Mouse (Mus musculus): Measurements from ENCODE around the gene Abcd1.
"Not testable (repeated sequence)": the region's sequence is repeated elsewhere in the genome, so short reads cannot be mapped to it uniquely, and the experiment has no call there.

The Abcd1 gene

GRCm38 (mm10) chrX:73739841-73740240 lies 23.4 kb downstream of the Abcd1 start:
- DNase-seq (ENCODE audit: low spot score) = not testable (repeated sequence)

GRCm38 (mm10) chrX:73744774-73745481 lies 28.5 kb downstream of the Abcd1 start:
- no peak for DNase-seq (ENCODE audit: low spot score)

- DNase-seq (ENCODE audit: low spot score) = no peak
Measured at GRCm38 (mm10) chrX:73748977-73749376, 32.6 kb downstream of the Abcd1 start.

GRCm38 (mm10) chrX:73756334-73757140 lies 40.1 kb downstream of the Abcd1 start, which contains the start of gene Plxnb3:
Gene Plxnb3, plus strand, starts transcription at chrX:73757090.
- no peak for DNase-seq (ENCODE audit: low spot score)

GRCm38 (mm10) chrX:73758611-73759290 lies 42.4 kb downstream of the Abcd1 start:
- DNase-seq (ENCODE audit: low spot score) = no peak

GRCm38 (mm10) chrX:73765311-73765710 lies 48.9 kb downstream of the Abcd1 start:
- no peak for DNase-seq (ENCODE audit: low spot score)

- DNase-seq (ENCODE audit: low spot score) = peak; percentile 12
Measured at GRCm38 (mm10) chrX:73767267-73767666, 50.9 kb downstream of the Abcd1 start.

- DNase-seq (ENCODE audit: low spot score) = no peak
Measured at GRCm38 (mm10) chrX:73774168-73774760, 57.9 kb downstream of the Abcd1 start, which contains the start of gene Srpk3. Gene Srpk3, plus strand, starts transcription at chrX:73774405.

GRCm38 (mm10) chrX:73774802-73775483 lies 58.5 kb downstream of the Abcd1 start:
- DNase-seq (ENCODE audit: low spot score) = no peak

GRCm38 (mm10) chrX:73782227-73782626 lies 65.8 kb downstream of the Abcd1 start:
- DNase-seq (ENCODE audit: low spot score) = no peak

- DNase-seq (ENCODE audit: low spot score) = no peak
Measured at GRCm38 (mm10) chrX:73785666-73786065, 69.3 kb downstream of the Abcd1 start.

- DNase-seq (ENCODE audit: low spot score) = peak; percentile 96
Measured at GRCm38 (mm10) chrX:73786364-73787224, 70.2 kb downstream of the Abcd1 start, which contains the start of the genes Idh3g and Ssr4. Gene Idh3g, minus strand, starts transcription at chrX:73786897. Gene Ssr4, plus strand, starts transcription at chrX:73787028.

GRCm38 (mm10) chrX:73787225-73787558 lies 70.8 kb downstream of the Abcd1 start:
- DNase-seq (ENCODE audit: low spot score) = no peak

Data from T-cell, adult 2 months (primary cell).